Mouse (Mus musculus): ENCODE measurements around the gene Gm17577. TPM values are rescaled to one million over a fixed set of nuclear protein-coding genes. Genes with fewer than 3 reads are reported as not detected.
"Not testable (repeated sequence)": the region's sequence is repeated elsewhere in the genome, so short reads cannot be mapped to it uniquely, and the experiment has no call there.

The Gm17577 gene
- polyA plus RNA-seq (2014; fragmentation: Nextera tagmentation; extraction: Ambion mirVana): not detected in 2 replicates

- H3K27me3 ChIP-seq (ENCODE audit: control insufficient read depth, insufficient read depth, low read length); H3K36me3 ChIP-seq (ENCODE audit: control insufficient read depth, insufficient read depth, low read length); ATAC-seq (ENCODE audit: insufficient number of reproducible peaks, insufficient read depth, low FRiP score, low read depth); H3K4me2 ChIP-seq (ENCODE audit: low read length); H3K9ac ChIP-seq (ENCODE audit: low read length); H3K4me1 ChIP-seq (ENCODE audit: control insufficient read depth in 2 of 2, insufficient read depth in 2 of 2, low read length in 2 of 2); H3K27ac ChIP-seq (replicated peaks in 1 of 2; ENCODE audit: control insufficient read depth in 1 of 2, insufficient read depth in 1 of 2, low read depth in 2 of 2, low read length in 2 of 2); H3K4me3 ChIP-seq (ENCODE audit: control insufficient read depth in 1 of 2, insufficient read depth in 1 of 2, low read depth in 1 of 2, low read length in 2 of 2); H3K9me3 ChIP-seq (ENCODE audit: control insufficient read depth, low read length): not testable (repeated sequence)
- WGBS: no CpG with 5 or more reads among the region's 3 CpGs
These were observed at the start of gene Gm17577 for GRCm38 (mm10) chrX:123246807-123247206. Gene Gm17577 (minus strand): TSS chrX:123246907.

DNA sequence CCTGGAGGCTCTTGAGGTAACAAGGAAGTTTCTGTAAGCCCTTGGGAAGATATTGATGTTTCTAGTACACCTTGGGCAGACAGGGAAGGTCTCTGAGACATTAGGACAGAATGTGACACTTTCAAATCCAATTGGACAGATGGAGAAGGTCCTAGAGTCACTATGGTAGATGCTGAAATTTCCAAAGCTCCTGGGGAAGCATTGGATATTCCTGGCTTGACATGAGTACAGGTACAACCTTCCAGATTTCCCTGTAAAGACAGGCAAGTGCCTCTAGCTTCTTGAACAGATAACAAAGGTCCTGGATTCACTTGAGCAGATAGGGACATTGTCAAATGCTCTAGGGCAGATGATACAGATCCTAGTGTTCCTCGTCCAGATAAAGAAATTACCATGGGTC lies 24.3 kb downstream of the Gm17577 start, which contains the start of gene Srsx:
TSS of gene Srsx (minus strand) at position 101 of the 400 bp plus-strand sequence.
- not testable (repeated sequence) for H3K9me3 ChIP-seq (ENCODE audit: control insufficient read depth, low read length); H3K4me3 ChIP-seq (ENCODE audit: control insufficient read depth in 1 of 2, insufficient read depth in 1 of 2, low read depth in 1 of 2, low read length in 2 of 2); H3K4me2 ChIP-seq (ENCODE audit: low read length); H3K36me3 ChIP-seq (ENCODE audit: control insufficient read depth, insufficient read depth, low read length); ATAC-seq (ENCODE audit: insufficient number of reproducible peaks, insufficient read depth, low FRiP score, low read depth); H3K27ac ChIP-seq (replicated peaks in 1 of 2; ENCODE audit: control insufficient read depth in 1 of 2, insufficient read depth in 1 of 2, low read depth in 2 of 2, low read length in 2 of 2); H3K9ac ChIP-seq (ENCODE audit: low read length); H3K27me3 ChIP-seq (ENCODE audit: control insufficient read depth, insufficient read depth, low read length); H3K4me1 ChIP-seq (ENCODE audit: control insufficient read depth in 2 of 2, insufficient read depth in 2 of 2, low read length in 2 of 2)
- no CpG with 5 or more reads among the region's 1 CpGs for WGBS

Other genes starting within 250 kb of the Gm17577 start
- gene Gm17521, start 217.2 kb downstream of the Gm17577 start, polyA plus RNA-seq (2014; fragmentation: Nextera tagmentation; extraction: Ambion mirVana): not detected in 2 replicates
- 10.0 and 11.5 TPM in 2 replicates for gene Cldn34c1, start 143.4 kb downstream of the Gm17577 start, polyA plus RNA-seq (2014; fragmentation: Nextera tagmentation; extraction: Ambion mirVana)
- gene Srsx, start 24.4 kb downstream of the Gm17577 start, polyA plus RNA-seq (2014; fragmentation: Nextera tagmentation; extraction: Ambion mirVana): not detected in 2 replicates

Measured in heart, embryonic 14.5 days (tissue).